Mouse (Mus musculus): ENCODE data around the gene Olfr1076. TPM values are rescaled to one million over a fixed set of nuclear protein-coding genes. Genes with fewer than 3 reads are reported as not detected.
"Not testable (repeated sequence)": the region's sequence is repeated elsewhere in the genome, so short reads cannot be mapped to it uniquely, and the experiment has no call there.

The Olfr1076 gene
- not detected in 2 replicates for total RNA-seq (2014; rRNA removed; ENCODE audit: low replicate concordance)
- polyA plus RNA-seq (2015; fragmentation: Nextera tagmentation; extraction: Ambion mirVana) = not detected in 2 replicates

DNA sequence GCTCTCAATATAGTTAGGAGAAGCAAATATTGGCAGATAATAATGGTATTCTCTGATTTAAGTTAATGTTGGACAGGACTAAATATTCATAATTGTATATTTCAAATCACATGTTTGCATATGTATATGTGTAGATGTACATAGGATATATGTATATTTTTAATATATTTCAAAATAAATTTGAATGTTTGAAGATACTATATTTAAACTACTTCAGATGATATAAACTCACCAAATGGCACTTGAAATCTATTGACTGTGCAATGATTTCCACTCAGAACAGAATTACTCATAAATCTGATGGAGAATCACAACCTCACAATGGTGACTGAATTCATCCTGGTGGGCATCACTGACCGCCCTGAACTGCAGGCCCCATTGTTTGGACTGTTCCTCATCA, at the start of gene Olfr1076:
TSS of gene Olfr1076 (plus strand) at position 301 of the 400 bp plus-strand sequence.
- Histone ChIP-seq H3K27me3 (ENCODE audit: control insufficient read depth, insufficient read depth, low read length) (no peaks in the 10 kb centered on the region), H3K4me1 (ENCODE audit: control insufficient read depth, insufficient read depth) (no peaks in the 10 kb centered on the region), H3K9ac (replicated peaks; ENCODE audit: low read depth, low read length) (no peak within 1 kb of the TSS), H3K27ac (ENCODE audit: low read depth) (no peak within 1 kb of the TSS), H3K36me3 (replicated peaks; ENCODE audit: control insufficient read depth, insufficient read depth, low read length) (no peaks in the 10 kb centered on the region), H3K4me2 (ENCODE audit: low read depth, low read length) (no peak within 1 kb of the TSS), H3K9me3 (replicated peaks; ENCODE audit: control insufficient read depth, low read length) (no peaks in the 10 kb centered on the region), H3K4me3 (ENCODE audit: low read depth, low read length) (no peak within 1 kb of the TSS)
- DNase-seq (ENCODE audit: low spot score) = no peak
- no peak for ATAC-seq (ENCODE audit: insufficient read depth, low read depth)
- WGBS = 63% methylated on average over 1 of the region's 1 CpGs
- TF ChIP-seq EP300 (IDR thresholded peaks at IDR 0.05; ENCODE audit: low read depth) = no peak
- no peak for TF ChIP-seq CTCF (IDR thresholded peaks at IDR 0.05; ENCODE audit: low read depth)

DNA sequence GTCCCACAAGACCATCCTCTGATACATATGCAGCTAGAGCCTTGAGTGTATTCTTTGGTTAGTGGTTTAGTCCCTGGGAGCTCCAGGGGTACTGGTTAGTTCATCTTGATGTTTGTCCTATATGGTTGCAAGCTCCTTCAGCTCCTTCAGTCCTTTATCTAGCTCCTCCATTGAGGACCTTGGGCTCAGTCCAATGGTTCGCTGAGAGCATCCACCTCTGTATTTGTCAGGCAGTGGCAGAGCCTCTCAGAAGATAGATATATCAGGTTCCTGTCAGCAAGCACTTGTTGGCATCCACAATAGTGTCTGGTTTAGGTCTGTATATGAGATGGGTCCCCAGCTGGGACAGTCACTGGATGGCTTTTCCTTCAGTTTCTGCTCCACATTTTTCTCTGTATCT, 47.8 kb upstream of the Olfr1076 start:
- TF ChIP-seq CTCF (IDR thresholded peaks at IDR 0.05; ENCODE audit: low read depth) = no peak
- no peak for TF ChIP-seq EP300 (IDR thresholded peaks at IDR 0.05; ENCODE audit: low read depth)
- Histone ChIP-seq H3K36me3 (replicated peaks; ENCODE audit: control insufficient read depth, insufficient read depth, low read length) (no peaks in the 10 kb centered on the region), H3K27ac (ENCODE audit: low read depth) (no peak overlapping the region), H3K4me3 (ENCODE audit: low read depth, low read length) (no peak overlapping the region), H3K4me1 (ENCODE audit: control insufficient read depth, insufficient read depth) (no peaks in the 10 kb centered on the region), H3K9me3 (replicated peaks; ENCODE audit: control insufficient read depth, low read length) (no peaks in the 10 kb centered on the region), H3K4me2 (ENCODE audit: low read depth, low read length) (no peak overlapping the region), H3K9ac (replicated peaks; ENCODE audit: low read depth, low read length) (no peak overlapping the region), H3K27me3 (ENCODE audit: control insufficient read depth, insufficient read depth, low read length) (no peaks in the 10 kb centered on the region)
- no peak for ATAC-seq (ENCODE audit: insufficient read depth, low read depth)
- WGBS = 45% methylated on average over 1 of the region's 1 CpGs
- no peak for DNase-seq (ENCODE audit: low spot score)

DNA sequence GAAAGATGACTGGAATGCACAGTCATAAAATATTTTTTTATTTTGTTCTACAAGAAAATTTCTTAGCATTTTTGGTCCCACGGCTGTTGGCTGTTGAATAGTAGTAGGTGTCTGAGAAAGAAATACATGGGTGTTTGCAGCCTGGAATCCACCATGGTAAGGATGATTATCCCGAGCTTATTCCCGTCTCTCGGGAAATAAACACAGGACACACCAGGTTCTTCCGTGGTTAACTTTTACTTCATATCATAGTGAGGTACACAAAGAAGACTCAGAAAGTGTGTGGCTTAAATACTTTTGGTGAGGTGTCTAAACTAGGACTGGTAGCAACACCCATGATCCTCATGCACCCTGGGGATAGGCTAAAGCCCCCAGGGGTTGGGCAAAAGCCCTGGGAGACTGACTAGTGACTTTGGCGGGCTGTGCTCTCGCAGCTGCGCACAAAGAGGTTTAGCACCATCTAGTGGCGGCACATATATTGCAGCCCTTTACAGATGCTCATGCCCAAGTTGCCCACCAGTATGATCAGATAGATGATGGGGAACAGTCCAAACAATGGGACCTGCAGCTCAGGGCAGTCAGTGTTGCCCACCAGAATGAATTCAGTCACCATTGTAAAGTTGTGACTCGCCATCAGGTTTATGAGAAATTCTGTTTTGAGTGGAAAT, 43.7 kb upstream of the Olfr1076 start:
- H3K4me3 ChIP-seq (ENCODE audit: low read depth, low read length) = no peak overlapping the region

DNA sequence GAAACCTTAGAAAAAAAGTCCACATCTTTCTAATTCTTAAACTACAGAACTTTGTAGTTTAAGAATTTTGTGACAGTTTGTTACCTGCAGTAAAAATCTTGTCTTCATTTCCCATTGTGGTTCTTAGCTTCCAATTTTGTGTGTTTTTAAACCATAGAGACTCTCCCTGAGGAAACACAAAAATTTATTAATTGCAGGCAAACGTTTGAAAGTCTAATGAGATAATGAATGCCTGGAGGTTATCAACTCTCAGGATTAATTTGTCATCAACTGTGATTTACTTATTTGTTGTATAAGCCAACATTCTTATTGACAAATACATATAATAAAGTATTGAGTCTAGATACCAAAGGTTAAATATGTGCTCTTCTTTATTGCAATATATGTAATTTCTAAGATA, 21.0 kb upstream of the Olfr1076 start, which contains the start of gene Olfr228:
TSS of gene Olfr228 (minus strand) at position 101 of the 400 bp plus-strand sequence.
- ATAC-seq (ENCODE audit: insufficient read depth, low read depth) (no peak), DNase-seq (ENCODE audit: low spot score) (no peak)
- Histone ChIP-seq H3K4me2 (ENCODE audit: low read depth, low read length) (no peak within 1 kb of the TSS), H3K36me3 (replicated peaks; ENCODE audit: control insufficient read depth, insufficient read depth, low read length) (no peaks in the 10 kb centered on the region), H3K9me3 (replicated peaks; ENCODE audit: control insufficient read depth, low read length) (no peaks in the 10 kb centered on the region), H3K4me3 (ENCODE audit: low read depth, low read length) (no peak within 1 kb of the TSS), H3K27me3 (ENCODE audit: control insufficient read depth, insufficient read depth, low read length) (no peaks in the 10 kb centered on the region), H3K9ac (replicated peaks; ENCODE audit: low read depth, low read length) (no peak within 1 kb of the TSS), H3K4me1 (ENCODE audit: control insufficient read depth, insufficient read depth) (no peaks in the 10 kb centered on the region), H3K27ac (ENCODE audit: low read depth) (no peak within 1 kb of the TSS)
- 20% methylated on average over 1 of the region's 1 CpGs for WGBS
- TF ChIP-seq CTCF (IDR thresholded peaks at IDR 0.05; ENCODE audit: low read depth) = no peak
- TF ChIP-seq EP300 (IDR thresholded peaks at IDR 0.05; ENCODE audit: low read depth) = no peak

More for the DNA sequence above, 43.7 kb upstream of the Olfr1076 start:
- H3K27ac ChIP-seq (ENCODE audit: low read depth) = no peak overlapping the region
- H3K9me3 ChIP-seq (replicated peaks; ENCODE audit: control insufficient read depth, low read length) = no peaks in the 10 kb centered on the region
- no peaks in the 10 kb centered on the region for H3K36me3 ChIP-seq (replicated peaks; ENCODE audit: control insufficient read depth, insufficient read depth, low read length)
- WGBS = 25% methylated on average over 10 of the region's 10 CpGs
- no peak overlapping the region for H3K9ac ChIP-seq (replicated peaks; ENCODE audit: low read depth, low read length)
- no peaks in the 10 kb centered on the region for H3K27me3 ChIP-seq (ENCODE audit: control insufficient read depth, insufficient read depth, low read length)
- TF ChIP-seq EP300 (IDR thresholded peaks at IDR 0.05; ENCODE audit: low read depth) = no peak
- TF ChIP-seq CTCF (IDR thresholded peaks at IDR 0.05; ENCODE audit: low read depth) = peak; percentile 68
- H3K4me1 ChIP-seq (ENCODE audit: control insufficient read depth, insufficient read depth) = no peaks in the 10 kb centered on the region
- no peak for ATAC-seq (ENCODE audit: insufficient read depth, low read depth)
- peak overlapping the region; percentile 47 for H3K4me2 ChIP-seq (ENCODE audit: low read depth, low read length)
- DNase-seq (ENCODE audit: low spot score) = peak; percentile 51

DNA sequence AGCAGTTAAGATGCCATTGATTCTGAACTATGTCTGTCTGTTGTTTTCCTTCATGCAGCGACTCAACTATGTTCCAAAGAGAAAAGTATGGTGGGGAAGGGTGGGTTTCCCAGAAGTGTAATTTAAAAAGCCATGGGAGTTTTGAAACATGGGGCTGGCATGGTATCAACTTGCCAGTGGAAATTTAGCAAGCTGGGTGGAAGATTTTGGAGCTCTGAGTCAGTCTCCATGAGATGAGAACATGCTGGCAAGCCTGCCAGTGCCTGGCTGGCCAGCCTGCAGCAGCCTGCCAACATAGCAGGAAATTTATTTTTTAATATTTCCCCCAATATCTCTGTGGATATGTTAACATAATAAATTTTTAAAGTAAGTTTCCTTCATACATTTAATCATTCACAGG, 22.7 kb downstream of the Olfr1076 start:
- H3K4me1 ChIP-seq (ENCODE audit: control insufficient read depth, insufficient read depth) = no peaks in the 10 kb centered on the region
- H3K9ac ChIP-seq (replicated peaks; ENCODE audit: low read depth, low read length) = no peak overlapping the region
- ATAC-seq (ENCODE audit: insufficient read depth, low read depth) = no peak
- H3K36me3 ChIP-seq (replicated peaks; ENCODE audit: control insufficient read depth, insufficient read depth, low read length) = no peaks in the 10 kb centered on the region
- TF ChIP-seq CTCF (IDR thresholded peaks at IDR 0.05; ENCODE audit: low read depth) = no peak
- no peak for TF ChIP-seq EP300 (IDR thresholded peaks at IDR 0.05; ENCODE audit: low read depth)
- DNase-seq (ENCODE audit: low spot score) = no peak
- no peak overlapping the region for H3K4me2 ChIP-seq (ENCODE audit: low read depth, low read length)
- no peak overlapping the region for H3K27ac ChIP-seq (ENCODE audit: low read depth)
- no peaks in the 10 kb centered on the region for H3K27me3 ChIP-seq (ENCODE audit: control insufficient read depth, insufficient read depth, low read length)
- 38% methylated on average over 1 of the region's 1 CpGs for WGBS
- H3K9me3 ChIP-seq (replicated peaks; ENCODE audit: control insufficient read depth, low read length) = no peaks in the 10 kb centered on the region
- H3K4me3 ChIP-seq (ENCODE audit: low read depth, low read length) = no peak overlapping the region

DNA sequence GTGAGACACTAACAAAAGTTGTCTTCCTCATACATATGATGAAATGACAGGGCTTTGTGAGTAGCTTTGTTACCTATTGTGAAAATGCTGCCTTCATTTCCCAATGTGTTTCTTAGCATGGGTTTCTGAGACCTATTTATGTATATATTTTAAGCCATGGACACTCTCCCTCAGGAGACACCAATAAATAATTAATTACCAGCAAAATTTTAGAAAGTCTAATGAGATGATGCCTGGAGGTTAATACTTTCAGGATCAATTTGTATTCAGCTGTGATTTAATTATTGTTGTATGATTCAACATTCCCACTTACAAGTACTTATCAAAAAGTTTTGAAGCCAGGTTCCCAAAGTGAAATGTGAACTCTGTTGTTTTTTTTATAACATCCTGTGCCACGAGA, 34.1 kb downstream of the Olfr1076 start, which contains the start of gene Olfr1079:
TSS of gene Olfr1079 (minus strand) at position 101 of the 400 bp plus-strand sequence.
- DNase-seq (ENCODE audit: low spot score) (no peak), ATAC-seq (ENCODE audit: insufficient read depth, low read depth) (no peak)
- Histone ChIP-seq H3K27ac (ENCODE audit: low read depth) (no peak within 1 kb of the TSS), H3K9ac (replicated peaks; ENCODE audit: low read depth, low read length) (no peak within 1 kb of the TSS), H3K4me1 (ENCODE audit: control insufficient read depth, insufficient read depth) (no peaks in the 10 kb centered on the region), H3K9me3 (replicated peaks; ENCODE audit: control insufficient read depth, low read length) (no peaks in the 10 kb centered on the region), H3K4me3 (ENCODE audit: low read depth, low read length) (no peak within 1 kb of the TSS), H3K27me3 (ENCODE audit: control insufficient read depth, insufficient read depth, low read length) (no peaks in the 10 kb centered on the region), H3K4me2 (ENCODE audit: low read depth, low read length) (no peak within 1 kb of the TSS), H3K36me3 (replicated peaks; ENCODE audit: control insufficient read depth, insufficient read depth, low read length) (no peaks in the 10 kb centered on the region)
- WGBS = 49% methylated on average over 1 of the region's 1 CpGs
- TF ChIP-seq EP300 (IDR thresholded peaks at IDR 0.05; ENCODE audit: low read depth) (no peak), CTCF (IDR thresholded peaks at IDR 0.05; ENCODE audit: low read depth) (no peak)

DNA sequence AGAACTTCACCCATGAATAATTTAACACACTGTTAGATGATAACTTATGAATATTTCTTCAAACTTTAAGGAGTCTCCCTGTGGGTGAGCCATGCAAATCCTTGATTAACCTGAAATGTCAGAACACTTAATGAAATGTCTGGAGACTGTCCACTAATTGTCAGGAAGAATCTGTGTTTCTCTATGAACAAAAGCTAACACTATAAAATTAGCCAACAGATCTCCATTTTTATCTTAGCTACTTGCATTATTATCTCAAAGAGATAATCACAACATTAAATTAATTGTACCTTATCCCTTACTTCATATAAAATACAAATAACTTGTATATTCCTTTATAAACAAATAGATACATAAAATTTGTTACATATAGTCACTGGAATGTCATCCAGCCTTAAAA, 49.9 kb downstream of the Olfr1076 start, which contains the start of gene Olfr1080:
TSS of gene Olfr1080 (minus strand) at position 101 of the 400 bp plus-strand sequence.
- not testable (repeated sequence) for H3K36me3 ChIP-seq (replicated peaks; ENCODE audit: control insufficient read depth, insufficient read depth, low read length); H3K4me1 ChIP-seq (ENCODE audit: control insufficient read depth, insufficient read depth); H3K4me2 ChIP-seq (ENCODE audit: low read depth, low read length); H3K9ac ChIP-seq (replicated peaks; ENCODE audit: low read depth, low read length); H3K9me3 ChIP-seq (replicated peaks; ENCODE audit: control insufficient read depth, low read length); H3K4me3 ChIP-seq (ENCODE audit: low read depth, low read length); H3K27me3 ChIP-seq (ENCODE audit: control insufficient read depth, insufficient read depth, low read length); H3K27ac ChIP-seq (ENCODE audit: low read depth); ATAC-seq (ENCODE audit: insufficient read depth, low read depth); DNase-seq (ENCODE audit: low spot score)
